Mouse (Mus musculus) heart, postnatal 0 days (tissue): Measurements from ENCODE around the gene Clec2e.
"Not testable (repeated sequence)": the region's sequence is repeated elsewhere in the genome, so short reads cannot be mapped to it uniquely, and the experiment has no call there.

ENCODE experiments used
- CTCF ChIP-seq: IDR thresholded peaks from 2 replicates; pipeline ENCODE4 v1.5.1; 2016; ENCODE audit warnings: antibody characterized with exemption, control low read depth, low read depth
- EP300 ChIP-seq: IDR thresholded peaks from 2 replicates; pipeline ENCODE4 v1.6.1; 2016; ENCODE audit warnings: antibody characterized with exemption, low read depth

DNA sequence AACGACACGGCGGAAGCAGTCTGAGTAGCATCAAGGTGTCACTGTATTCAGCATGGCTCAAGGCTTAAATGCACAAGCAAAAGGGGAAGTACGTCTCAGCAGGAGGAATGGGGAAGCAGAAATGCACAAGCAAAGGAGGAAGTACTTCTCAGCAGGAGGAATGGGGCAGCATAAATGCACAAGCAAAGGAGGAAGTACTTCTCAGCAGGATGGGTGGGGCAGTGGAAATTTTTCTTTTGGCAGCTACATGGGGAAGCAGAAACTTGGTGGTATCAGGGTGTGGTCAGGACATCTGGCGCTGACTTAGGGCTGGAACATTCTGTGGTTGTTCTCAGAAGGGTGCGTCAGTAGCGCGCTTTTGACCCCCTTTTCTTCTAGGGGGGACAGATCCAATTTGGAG is 12.1 kb downstream of the Clec2e start:
- not testable (repeated sequence) for TF ChIP-seq CTCF, EP300
